Mouse (Mus musculus) left cerebral cortex, postnatal 14 days (tissue): ENCODE data around the gene Abi3. TPM values are rescaled to one million over a fixed set of nuclear protein-coding genes. Genes with fewer than 3 reads are reported as not detected.

ENCODE experiments used
- DNase-seq, 2 experiments: peaks; one replicate each; pipeline ENCODE4 v3.0.0; 2021 to 2022; ENCODE audit warnings: low spot score in 2 of 2, mixed read lengths in 1 of 2
- intact Hi-C: fragments of 180-260 bp; cut with DNase I; formaldehyde crosslinking; loops from one replicate; pipeline ENCODE4 v1.15.1; 2025
- total RNA-seq, 2 experiments: library from RNA; stranded (reverse); gene quantifications; 2 replicates each; pipeline ENCODE4 v1.2.3; 2021

Gene Abi3
- total RNA-seq, 2 experiments from 2014 or later = 4.8 to 6.3 TPM

GRCm38 (mm10) chr11:95828181-95828964, 13.9 kb downstream of the Abi3 start:
- intact Hi-C loops = no loop called here
- DNase-seq = no peak

- DNase-seq = peak; percentile 49 to 81
- intact Hi-C loops = no loop called here
Measured at GRCm38 (mm10) chr11:95827464-95828085, 14.7 kb downstream of the Abi3 start.

DNA sequence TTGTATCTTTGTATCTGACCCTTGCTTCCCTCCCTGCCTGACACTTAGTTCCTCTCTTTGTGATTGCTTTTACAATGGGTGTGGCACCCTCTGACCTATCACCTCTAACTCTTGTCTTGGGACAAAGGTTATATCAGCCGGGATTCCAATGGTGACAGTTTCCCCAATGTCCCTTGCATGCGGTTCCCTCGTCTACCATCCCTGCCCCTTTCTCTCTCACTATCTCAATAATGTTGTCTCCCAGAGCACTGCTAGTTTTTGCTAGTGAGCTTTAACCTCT, 15.2 kb downstream of the Abi3 start:
- intact Hi-C loops = no loop called here
- DNase-seq = no peak

- no peak for DNase-seq
- intact Hi-C loops = no loop called here
Measured at GRCm38 (mm10) chr11:95826317-95827167, 15.7 kb downstream of the Abi3 start.

DNA sequence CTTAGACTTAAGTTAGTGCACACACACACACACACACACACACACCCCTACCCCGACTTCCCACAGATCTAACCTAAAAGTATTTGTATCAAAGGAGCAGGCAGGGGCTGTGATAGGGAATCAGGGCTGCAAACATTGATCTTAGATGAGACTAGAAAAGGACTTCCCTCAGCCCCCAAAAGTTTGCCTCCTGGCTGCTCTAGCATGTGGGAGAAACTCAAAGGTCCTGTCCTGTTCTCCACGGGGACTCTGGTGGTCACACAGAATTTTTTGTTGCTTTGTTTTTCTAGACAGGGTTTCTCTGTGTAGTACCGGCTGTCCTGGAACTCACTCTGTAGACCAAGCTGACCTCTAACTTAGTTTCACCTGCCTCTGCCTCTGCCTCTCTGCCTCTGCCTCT, 16.7 kb downstream of the Abi3 start:
- DNase-seq = no peak
- intact Hi-C loops = no loop called here

- peak; percentile 54 to 62 for DNase-seq
- intact Hi-C loops = no loop called here
Measured at GRCm38 (mm10) chr11:95824877-95825243, 17.4 kb downstream of the Abi3 start.

- DNase-seq = peak; percentile 86 to 90
- intact Hi-C loops = no loop called here
Measured at GRCm38 (mm10) chr11:95824071-95824876, 18.0 kb downstream of the Abi3 start, which contains the start of gene Phospho1. Phospho1 (plus strand) TSS chr11:95824499.

DNA sequence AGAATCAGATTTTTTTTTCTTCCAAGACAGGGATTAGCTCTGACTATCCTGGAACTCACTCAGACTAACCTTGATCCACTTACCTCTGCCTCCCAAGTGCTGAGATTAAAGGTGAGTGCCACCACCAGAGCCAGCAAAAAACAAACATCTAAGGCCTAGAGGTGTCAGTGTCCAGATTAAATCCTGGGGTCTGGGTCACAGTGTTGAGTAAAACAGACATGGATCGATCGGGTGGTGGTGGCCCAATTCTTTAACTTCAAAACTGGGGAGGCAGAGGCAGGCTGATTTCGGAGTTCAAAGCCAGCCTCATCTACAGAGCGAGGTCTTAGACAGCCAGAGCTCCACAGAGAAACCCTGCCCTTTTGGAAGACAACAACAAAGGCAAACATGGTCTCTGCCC, 19.8 kb downstream of the Abi3 start:
- intact Hi-C loops = no loop called here

DNA sequence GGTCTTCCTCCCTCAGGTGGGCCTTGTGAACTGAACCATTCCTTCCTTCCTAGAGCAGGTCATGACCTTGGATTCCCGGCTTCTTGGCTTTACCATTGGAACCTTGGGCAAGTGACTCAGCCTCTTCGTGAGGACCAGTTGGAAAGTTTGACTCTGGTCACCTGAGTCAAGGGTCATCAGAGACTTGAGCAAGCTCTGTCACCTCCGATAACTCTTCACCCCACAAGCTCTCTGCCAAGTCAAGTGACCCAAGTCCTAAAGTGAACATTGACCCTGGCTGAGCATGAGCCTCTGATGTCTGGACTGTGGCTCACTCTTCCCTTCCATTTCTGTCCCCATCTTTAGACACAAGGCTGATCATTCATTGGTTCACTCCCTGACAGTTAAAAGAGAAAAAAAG, 20.8 kb downstream of the Abi3 start:
- intact Hi-C loops = no loop called here

More for the DNA sequence above, 19.8 kb downstream of the Abi3 start:
- no peak for DNase-seq

DNA sequence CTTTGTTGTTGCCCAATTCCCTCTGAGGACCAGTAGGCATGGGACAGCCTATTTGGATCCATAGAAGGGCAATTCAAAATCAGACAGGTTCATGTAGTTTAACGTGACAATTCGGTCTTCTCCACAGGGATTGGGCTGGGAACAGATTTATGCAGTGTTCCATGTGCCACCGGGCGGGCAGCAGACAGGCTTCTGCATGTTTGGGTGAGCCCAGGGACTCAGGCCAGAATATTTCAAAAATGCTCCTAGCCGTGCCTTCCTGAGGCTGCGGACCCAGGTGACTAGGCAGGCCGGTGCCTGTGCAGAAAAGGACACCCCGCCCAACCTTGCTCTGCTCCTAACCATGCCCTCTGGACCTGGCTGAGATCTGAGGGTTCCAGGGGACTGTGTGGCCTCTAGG, 23.1 kb downstream of the Abi3 start:
- no peak for DNase-seq
- intact Hi-C loops = no loop called here

More for the DNA sequence above, 20.8 kb downstream of the Abi3 start:
- DNase-seq = no peak

DNA sequence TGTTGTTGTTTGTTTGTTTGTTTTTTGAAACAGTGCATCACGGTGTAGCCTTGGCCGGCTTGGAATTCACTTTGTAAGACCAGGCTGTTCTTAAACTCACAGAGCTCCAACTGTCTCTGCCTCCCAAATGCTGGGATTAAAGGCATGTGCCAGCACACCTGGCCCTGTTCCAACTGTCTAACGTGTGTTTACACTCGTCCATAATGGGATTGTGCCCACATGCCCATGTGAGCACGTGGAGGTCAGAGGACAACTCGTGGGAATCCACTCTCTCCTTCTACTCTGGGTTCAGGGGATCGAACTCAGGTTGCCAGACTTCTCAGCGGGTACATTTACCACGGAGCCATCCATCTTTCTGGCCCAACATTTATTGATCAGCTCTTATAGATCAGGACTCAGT, 26.9 kb downstream of the Abi3 start:
- intact Hi-C loops = no loop called here
- no peak for DNase-seq

DNA sequence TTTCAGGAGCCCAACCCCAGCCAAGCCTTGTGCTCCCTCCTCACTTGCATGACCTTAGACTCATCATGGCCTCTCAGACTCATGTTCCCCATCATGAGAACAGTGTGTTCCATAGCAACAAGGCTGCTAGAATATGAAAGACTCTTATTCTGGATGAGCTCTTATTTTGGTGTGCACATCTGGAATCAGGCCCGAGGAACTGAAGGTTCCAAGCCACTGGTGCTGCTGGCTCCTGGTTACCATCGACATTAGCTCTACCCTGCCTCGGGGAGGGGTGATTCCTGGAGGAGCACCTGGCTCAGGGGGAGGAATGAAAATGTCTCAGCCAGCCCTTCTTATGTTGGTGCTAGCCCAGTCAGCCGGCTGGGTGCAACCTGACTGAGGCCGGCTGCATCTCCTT, 27.4 kb downstream of the Abi3 start:
- intact Hi-C loops = no loop called here
- DNase-seq = no peak

DNA sequence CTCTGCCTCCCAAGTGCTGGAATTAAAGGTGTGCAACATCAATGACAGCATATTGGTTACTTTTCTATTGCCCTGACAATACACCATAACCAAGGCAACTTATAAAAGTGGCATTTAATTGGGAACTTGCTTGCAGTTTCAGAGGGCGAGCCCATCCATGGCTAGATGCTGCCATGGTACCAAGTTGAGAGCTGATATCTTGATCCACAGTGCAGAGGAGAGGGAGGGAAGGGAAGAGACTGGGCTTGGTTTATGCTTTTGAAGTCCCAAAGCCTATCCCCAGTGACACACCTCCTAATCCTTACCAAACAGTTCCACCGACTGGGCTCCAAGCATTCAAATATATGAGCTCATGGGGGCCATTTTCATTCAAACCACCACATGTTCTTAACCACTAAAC, 28.2 kb downstream of the Abi3 start:
- intact Hi-C loops = no loop called here
- no peak for DNase-seq

GRCm38 (mm10) chr11:95812224-95812623, 30.1 kb downstream of the Abi3 start:
- intact Hi-C loops = no loop called here
- no peak for DNase-seq

- intact Hi-C loops = no loop called here
- no peak for DNase-seq
Measured at GRCm38 (mm10) chr11:95811741-95812140, 30.5 kb downstream of the Abi3 start.

DNA sequence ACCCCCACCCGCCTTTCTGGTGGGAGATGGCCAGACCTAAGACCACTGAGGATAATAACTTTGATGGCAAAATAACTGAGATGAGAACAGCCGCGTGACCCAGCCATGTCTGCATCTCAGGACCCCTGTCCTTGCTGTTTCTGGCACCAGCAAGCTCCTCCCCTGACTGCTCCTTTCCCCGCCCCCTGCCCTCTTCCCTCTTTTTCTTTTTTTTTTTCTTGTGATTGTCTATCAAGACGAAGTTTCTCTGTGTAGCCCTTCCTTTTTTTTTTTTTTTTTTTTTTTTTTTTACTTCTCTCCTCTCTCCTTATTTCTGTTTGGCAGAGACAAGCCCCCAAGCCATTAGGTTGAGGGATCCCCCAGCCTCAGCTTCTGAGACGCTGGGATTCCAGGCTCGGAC, 31.4 kb downstream of the Abi3 start:
- DNase-seq = no peak
- intact Hi-C loops = no loop called here

DNA sequence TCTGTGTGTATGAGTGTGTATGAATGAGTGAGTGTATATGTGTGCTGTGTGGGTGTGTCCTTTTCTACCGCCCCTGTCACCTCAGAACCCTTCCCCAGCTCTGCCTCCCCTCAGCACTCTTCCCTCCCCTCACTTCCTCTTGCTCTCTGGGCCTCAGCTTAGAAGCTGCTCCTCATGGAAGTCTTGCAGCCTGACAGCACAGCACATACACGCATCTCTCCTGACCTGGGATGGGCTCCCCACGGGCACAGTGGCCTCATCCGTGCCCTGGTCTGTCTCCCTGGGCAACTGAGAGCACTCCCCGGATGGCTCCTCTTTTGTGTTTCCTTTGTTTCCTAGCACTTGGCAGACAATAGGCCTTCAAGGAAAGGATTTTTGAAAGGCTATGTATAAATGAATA, 32.7 kb downstream of the Abi3 start:
- intact Hi-C loops = no loop called here
- DNase-seq = no peak

DNA sequence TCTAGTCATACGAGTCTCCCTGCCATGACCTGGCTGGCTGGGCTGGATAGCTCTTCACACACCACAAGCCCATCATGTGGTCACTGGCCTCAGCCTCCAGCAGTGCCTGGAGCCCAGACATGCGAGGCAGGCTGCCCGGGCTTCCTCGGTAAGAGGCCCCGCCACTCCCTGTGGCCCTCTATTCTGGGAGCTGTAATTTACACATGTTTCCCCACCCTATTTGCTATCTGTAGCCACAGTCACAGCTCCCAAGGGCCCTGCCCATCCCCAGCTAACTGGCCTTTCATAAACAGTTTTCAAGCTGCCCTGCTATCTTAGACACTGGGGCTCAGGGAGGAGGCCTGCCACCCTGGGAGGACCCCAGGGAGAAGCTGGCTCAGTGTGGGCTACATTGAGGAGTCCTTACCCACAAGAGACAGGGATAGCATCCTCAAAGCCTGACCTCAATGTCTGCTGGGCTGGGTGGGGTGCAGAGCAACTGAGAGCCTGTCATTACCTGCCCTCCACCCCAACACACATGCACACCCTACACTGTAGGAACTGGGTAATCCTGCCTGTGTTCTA, 33.7 kb downstream of the Abi3 start:
- intact Hi-C loops = no loop called here
- DNase-seq = no peak

GRCm38 (mm10) chr11:95807884-95808283, 34.4 kb downstream of the Abi3 start:
- intact Hi-C loops = no loop called here
- DNase-seq = no peak
